Mouse (Mus musculus) MEL (cell line): ENCODE data around the gene Fgfbp3. TPM values are rescaled to one million over a fixed set of nuclear protein-coding genes. Genes with fewer than 3 reads are reported as not detected.
A peak's percentile ranks its signal among the peaks of the same experiment; 100 is the strongest.

Experiments
- DNase-seq: peaks from one replicate; pipeline ENCODE4 v3.0.0; 2011; ENCODE audit warnings: low read depth, low spot score
- H3K27ac ChIP-seq: 2 replicates; pipeline ENCODE4 v1.5.1; 2012; ENCODE audit warnings: low read depth, mild to moderate bottlenecking, control low read depth, low read length, moderate library complexity; ENCODE audit not compliant: control insufficient read depth
- H3K27me3 ChIP-seq, 2 experiments: fragments of 150-350 bp in 1 of 2; sonication (generic) in 1 of 2; 2 replicates each; pipeline ENCODE4 v1.6.1; 2012; ENCODE audit warnings: low read length in 2 of 2, mild to moderate bottlenecking in 2 of 2, improper control_type of control experiment in 1 of 2, moderate library complexity in 1 of 2; ENCODE audit not compliant: insufficient read depth in 2 of 2, control insufficient read depth in 1 of 2
- H3K36me3 ChIP-seq, 2 experiments: 2 replicates each; pipeline ENCODE4 v1.6.1; 2012 to 2014; ENCODE audit warnings: low read length in 2 of 2, improper control_type of control experiment in 1 of 2, inconsistent platforms in 1 of 2, mild to moderate bottlenecking in 1 of 2; ENCODE audit not compliant: insufficient read depth in 2 of 2, control insufficient read depth in 1 of 2
- H3K4me1 ChIP-seq, 2 experiments: fragments of 150-350 bp in 1 of 2; sonication (generic) in 1 of 2; 2 replicates each; pipeline ENCODE4 v1.6.1; 2012; ENCODE audit warnings: low read length in 2 of 2, improper control_type of control experiment in 1 of 2, mild to moderate bottlenecking in 1 of 2; ENCODE audit not compliant: insufficient read depth in 2 of 2, control insufficient read depth in 1 of 2
- H3K4me3 ChIP-seq, 2 experiments: fragments of 150-350 bp in 1 of 2; sonication (generic) in 1 of 2; 2 replicates each; pipeline ENCODE4 v1.5.1; 2012; ENCODE audit warnings: low read depth in 2 of 2, low read length in 2 of 2, mild to moderate bottlenecking in 2 of 2, moderate library complexity in 2 of 2, control low read depth in 1 of 2, improper control_type of control experiment in 1 of 2; ENCODE audit not compliant: control insufficient read depth in 1 of 2, insufficient read depth in 1 of 2
- H3K79me2 ChIP-seq: 2 replicates; pipeline ENCODE4 v1.6.1; 2012; ENCODE audit warnings: mild to moderate bottlenecking, low read length, moderate library complexity; ENCODE audit not compliant: control insufficient read depth, poor library complexity, insufficient read depth
- H3K9ac ChIP-seq: 2 replicates; pipeline ENCODE4 v1.6.1; 2012; ENCODE audit warnings: low read depth, mild to moderate bottlenecking, control low read depth, low read length, moderate library complexity; ENCODE audit not compliant: control insufficient read depth, poor library complexity, severe bottlenecking
- H3K9me3 ChIP-seq: fragments of 150-350 bp; sonication (generic); replicated peaks from 2 replicates; pipeline ENCODE4 v1.6.1; 2012; ENCODE audit warnings: mild to moderate bottlenecking, low read length, improper control_type of control experiment, moderate library complexity; ENCODE audit not compliant: insufficient read depth
- BHLHE40 ChIP-seq: IDR thresholded peaks from 2 replicates; pipeline ENCODE4 v1.6.1; 2012; ENCODE audit warnings: low read depth, mild to moderate bottlenecking, inconsistent platforms, low read length, improper control_type of control experiment, borderline replicate concordance
- CHD2 ChIP-seq: IDR thresholded peaks from 2 replicates; pipeline ENCODE4 v1.6.1; 2011; ENCODE audit warnings: low read length, improper control_type of control experiment
- CTCF ChIP-seq, 3 experiments: IDR thresholded peaks in 2 of 3; conservative IDR thresholded peaks in 1 of 3; 2 replicates each; pipeline ENCODE4 v1.5.1; 2011 to 2012; ENCODE audit warnings: low read length in 3 of 3, low read depth in 2 of 3, mild to moderate bottlenecking in 2 of 3, improper control_type of control experiment in 1 of 3, inconsistent platforms in 1 of 3, mixed read lengths in 1 of 3, moderate library complexity in 1 of 3; ENCODE audit not compliant: control insufficient read depth in 1 of 3, insufficient read depth in 1 of 3, poor library complexity in 1 of 3, severe bottlenecking in 1 of 3
- E2F4 ChIP-seq: IDR thresholded peaks from 2 replicates; pipeline ENCODE4 v1.6.1; 2011; ENCODE audit warnings: low read depth, low read length, improper control_type of control experiment, borderline replicate concordance
- EP300 ChIP-seq, 2 experiments: IDR thresholded peaks; 2 replicates each; pipeline ENCODE4 v1.6.1; 2011; ENCODE audit warnings: improper control_type of control experiment in 2 of 2, low read length in 2 of 2, low read depth in 1 of 2, mild to moderate bottlenecking in 1 of 2
- ETS1 ChIP-seq: IDR thresholded peaks from 2 replicates; pipeline ENCODE4 v1.6.1; 2012; ENCODE audit warnings: low read depth, mild to moderate bottlenecking, inconsistent platforms, low read length, improper control_type of control experiment, moderate library complexity
- HCFC1 ChIP-seq: IDR thresholded peaks from 2 replicates; pipeline ENCODE4 v1.6.1; 2012; ENCODE audit warnings: low read depth, mild to moderate bottlenecking, inconsistent platforms, low read length, improper control_type of control experiment, moderate library complexity
- KAT2A ChIP-seq: conservative IDR thresholded peaks from 2 replicates; pipeline ENCODE4 v1.6.1; 2012; ENCODE audit warnings: low read depth, low read length, improper control_type of control experiment, inconsistent platforms
- MAFK ChIP-seq: IDR thresholded peaks from 2 replicates; pipeline ENCODE4 v1.6.1; 2011; ENCODE audit warnings: low read depth, mild to moderate bottlenecking, low read length, improper control_type of control experiment, borderline replicate concordance
- MAX ChIP-seq: IDR thresholded peaks from 2 replicates; pipeline ENCODE4 v1.6.1; 2011; ENCODE audit warnings: low read length, improper control_type of control experiment
- MEF2A ChIP-seq: IDR thresholded peaks from 2 replicates; pipeline ENCODE4 v1.6.1; 2014; ENCODE audit warnings: low read depth, mild to moderate bottlenecking, inconsistent platforms, low read length, improper control_type of control experiment; ENCODE audit not compliant: poor library complexity, insufficient replicate concordance, severe bottlenecking; ENCODE audit errors: extremely low read depth
- MXI1 ChIP-seq: IDR thresholded peaks from 2 replicates; pipeline ENCODE4 v1.6.1; 2011; ENCODE audit warnings: mild to moderate bottlenecking, low read depth, low read length, improper control_type of control experiment
- MYC ChIP-seq: IDR thresholded peaks from 2 replicates; pipeline ENCODE4 v1.6.1; 2011; ENCODE audit warnings: low read depth, mild to moderate bottlenecking, low read length, improper control_type of control experiment, moderate library complexity
- NELFE ChIP-seq: IDR thresholded peaks from 2 replicates; pipeline ENCODE4 v1.6.1; 2011; ENCODE audit warnings: low read depth, low read length, improper control_type of control experiment
- NRF1 ChIP-seq: IDR thresholded peaks from 2 replicates; pipeline ENCODE4 v1.6.1; 2014; ENCODE audit warnings: low read depth, mild to moderate bottlenecking, inconsistent platforms, low read length, improper control_type of control experiment, moderate library complexity; ENCODE audit not compliant: poor library complexity, insufficient read depth, severe bottlenecking
- POLR2AphosphoS5 ChIP-seq: IDR thresholded peaks from 2 replicates; pipeline ENCODE4 v1.6.1; 2012; ENCODE audit warnings: low read depth, borderline replicate concordance, mild to moderate bottlenecking, inconsistent platforms, low read length, moderate library complexity, mixed read lengths
- RAD21 ChIP-seq: IDR thresholded peaks from 2 replicates; pipeline ENCODE4 v1.6.1; 2011; ENCODE audit warnings: mild to moderate bottlenecking, low read depth, low read length, improper control_type of control experiment
- RCOR1 ChIP-seq: IDR thresholded peaks from 2 replicates; pipeline ENCODE4 v1.6.1; 2012; ENCODE audit warnings: low read depth, mild to moderate bottlenecking, inconsistent platforms, low read length, improper control_type of control experiment
- SMC3 ChIP-seq: IDR thresholded peaks from 2 replicates; pipeline ENCODE4 v1.6.1; 2011; ENCODE audit warnings: low read depth, low read length, improper control_type of control experiment
- TAL1 ChIP-seq: IDR thresholded peaks from 2 replicates; pipeline ENCODE4 v1.6.1; 2012; ENCODE audit warnings: mild to moderate bottlenecking, inconsistent platforms, low read length, moderate library complexity, mixed read lengths
- TBP ChIP-seq: IDR thresholded peaks from 2 replicates; pipeline ENCODE4 v1.8.0; 2011; ENCODE audit warnings: low read depth, low read length, improper control_type of control experiment
- TCF12 ChIP-seq: IDR thresholded peaks from 2 replicates; pipeline ENCODE4 v1.6.1; 2014; ENCODE audit warnings: low read depth, mild to moderate bottlenecking, inconsistent platforms, low read length, improper control_type of control experiment, moderate library complexity
- USF1 ChIP-seq: IDR thresholded peaks from 2 replicates; pipeline ENCODE4 v1.6.1; 2014; ENCODE audit warnings: low read depth, mild to moderate bottlenecking, inconsistent platforms, low read length, improper control_type of control experiment, moderate library complexity
- USF2 ChIP-seq, 2 experiments: IDR thresholded peaks; 2 replicates each; pipeline ENCODE4 v1.6.1; 2011 to 2012; ENCODE audit warnings: improper control_type of control experiment in 2 of 2, low read length in 2 of 2, borderline replicate concordance in 1 of 2, inconsistent platforms in 1 of 2, low read depth in 1 of 2, mild to moderate bottlenecking in 1 of 2; ENCODE audit not compliant: insufficient read depth in 1 of 2
- ZKSCAN1 ChIP-seq: IDR thresholded peaks from 2 replicates; pipeline ENCODE4 v1.6.1; 2012; ENCODE audit warnings: low read depth, mild to moderate bottlenecking, inconsistent platforms, low read length, improper control_type of control experiment, moderate library complexity
- ZNF384 ChIP-seq: IDR thresholded peaks from 2 replicates; pipeline ENCODE4 v1.6.1; 2012; ENCODE audit warnings: low read depth, mild to moderate bottlenecking, inconsistent platforms, low read length, improper control_type of control experiment
- polyA plus RNA-seq, 2 experiments: library from polyadenylated mRNA; stranded (reverse) in 1 of 2; unstranded in 1 of 2; fragments of >175 nt in 1 of 2; fragments of >200 nt in 1 of 2; gene quantifications; 2 replicates each; pipeline versions ENCODE4 v1.2.1 to v1.2.4; 2012; ENCODE audit warnings: low replicate concordance in 2 of 2, low read depth in 1 of 2; ENCODE audit not compliant: insufficient read length in 2 of 2, insufficient read depth in 1 of 2, missing spikeins in 1 of 2
- total RNA-seq: library from RNA; depleted of rRNA; stranded (reverse); fragments of 300-350 nt; gene quantifications from 2 replicates; pipeline ENCODE4 v1.2.3, GENCODE M21; 2012

The Fgfbp3 gene
- total and polyA plus RNA-seq, 3 experiments: 2.6 to 10.0 TPM; not detected in 1

DNA sequence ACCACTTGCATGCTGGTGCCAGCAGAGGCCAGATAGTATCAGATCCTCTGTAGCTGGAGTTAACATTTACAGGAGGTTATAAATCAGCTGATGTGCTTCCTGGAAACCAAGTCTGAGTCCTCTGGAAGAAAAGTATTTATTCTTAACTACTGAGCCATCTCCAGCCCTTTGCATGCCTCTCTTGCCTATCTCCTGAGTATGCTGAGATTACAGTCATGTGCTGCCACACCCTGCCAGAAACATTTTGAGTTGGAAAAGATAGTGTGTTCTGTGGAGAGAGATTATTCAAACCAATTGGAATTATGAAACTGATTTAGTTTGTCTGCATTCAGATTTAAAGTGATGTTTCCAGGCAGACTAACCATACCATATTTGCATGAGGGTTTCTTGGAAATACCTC lies 42.1 kb downstream of the Fgfbp3 start:
- Histone ChIP-seq H3K9me3 (no peaks in the 10 kb centered on the region), H3K27me3 (no peaks in the 10 kb centered on the region), H3K27ac (no peak overlapping the region), H3K36me3 (peaks cover 0 to 31% of the 10 kb centered on the region in 2 experiments; a peak in 2 of 4 replicates), H3K4me1 (no peaks in the 10 kb centered on the region), H3K9ac (no peak overlapping the region), H3K79me2 (no peaks in the 10 kb centered on the region), H3K4me3 (no peak overlapping the region)
- DNase-seq: no peak
- TF ChIP-seq MYC (no peak), EP300 (IDR thresholded peaks at IDR 0.05; ENCODE audit: low read depth in 1 of 2, low read length in 2 of 2) (peak in 1 of 2 experiments; percentile 33; a peak in 1 of 4 replicates), USF1 (peak; percentile 46; the same call in 1 of the 2 replicates), MAX (no peak), MAFK (no peak), SMC3 (no peak), RAD21 (no peak), MEF2A (no peak), CTCF (IDR thresholded peaks at IDR 0.05 in 2 of 3, conservative IDR thresholded peaks at IDR 0.05 in 1 of 3; ENCODE audit: control insufficient read depth in 1 of 3, insufficient read depth in 1 of 3, low read depth in 2 of 3, low read length in 3 of 3, poor library complexity in 1 of 3, severe bottlenecking in 1 of 3) (no peak), TBP (no peak), USF2 (IDR thresholded peaks at IDR 0.05; ENCODE audit: borderline replicate concordance in 1 of 2, insufficient read depth in 1 of 2, low read depth in 1 of 2, low read length in 2 of 2) (no peak), KAT2A (no peak), POLR2AphosphoS5 (no peak), TCF12 (peak; percentile 35; the same call in 1 of the 2 replicates), BHLHE40 (peak; percentile 76), ZKSCAN1 (no peak), E2F4 (no peak), CHD2 (no peak), HCFC1 (no peak), NRF1 (no peak), ZNF384 (no peak), ETS1 (no peak), NELFE (no peak), MXI1 (no peak), TAL1 (no peak), RCOR1 (peak; percentile 90; the same call in 1 of the 2 replicates)
- TF ChIP-seq, all 39 proteins: peak for 5
